Mouse (Mus musculus): ENCODE data around the gene Ddhd1. TPM values are rescaled to one million over a fixed set of nuclear protein-coding genes. Genes with fewer than 3 reads are reported as not detected.

Ddhd1 gene
- polyA plus RNA-seq, 1 experiment from 2014 or later = 4.7 TPM

DNA sequence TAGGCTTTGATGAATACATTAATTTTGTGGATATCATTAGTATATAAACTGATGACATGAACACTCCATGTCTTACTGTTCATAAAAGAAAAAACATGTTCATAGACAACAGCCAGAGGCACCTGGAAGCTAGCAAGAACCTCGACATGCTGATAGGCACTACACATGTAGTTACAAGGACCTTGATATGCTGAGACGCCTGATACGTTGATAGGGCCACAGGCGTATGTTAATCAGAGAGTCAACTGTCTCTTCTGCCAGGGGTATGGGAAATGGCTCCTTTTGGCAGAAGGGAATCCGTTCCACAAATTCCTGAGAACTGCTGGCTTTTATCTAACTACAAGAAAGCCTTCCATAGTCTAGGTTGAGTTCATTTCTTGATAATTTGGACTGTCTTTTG is 27.4 kb downstream of the Ddhd1 start:
- Histone ChIP-seq H3K4me2 (replicated peaks; ENCODE audit: low read depth, low read length) (no peak overlapping the region), H3K27me3 (ENCODE audit: insufficient read depth, low read length) (no peaks in the 10 kb centered on the region), H3K4me3 (ENCODE audit: low read length) (no peak overlapping the region), H3K4me1 (ENCODE audit: insufficient read depth, low read length) (no peaks in the 10 kb centered on the region), H3K27ac (ENCODE audit: low read length) (no peak overlapping the region), H3K9ac (replicated peaks; ENCODE audit: low read length) (no peak overlapping the region), H3K9me3 (ENCODE audit: low read length) (no peaks in the 10 kb centered on the region), H3K36me3 (ENCODE audit: insufficient read depth, low read length) (no peaks in the 10 kb centered on the region)
- 85% methylated on average over 5 of the region's 5 CpGs for WGBS
- ATAC-seq (ENCODE audit: low FRiP score, low TSS enrichment) = no peak

DNA sequence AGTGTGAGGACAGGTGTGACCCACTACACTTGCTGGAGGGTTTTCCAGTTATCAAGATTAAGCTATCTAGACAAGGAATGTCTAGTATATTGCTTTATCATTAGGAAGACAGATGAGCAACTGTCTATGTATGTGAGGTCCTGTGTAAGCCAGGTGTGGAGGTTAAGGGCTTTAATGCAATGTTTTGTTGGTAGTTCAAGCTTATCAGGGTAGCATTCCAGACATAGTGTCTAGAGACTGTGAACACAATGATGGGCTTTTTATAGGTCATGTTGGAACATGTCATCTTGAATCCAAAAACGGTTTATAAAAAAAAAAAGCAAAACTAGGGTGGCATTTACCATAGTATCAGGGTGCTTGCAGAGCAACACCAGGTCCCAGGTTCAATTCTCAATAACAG is 28.0 kb downstream of the Ddhd1 start:
- Histone ChIP-seq H3K27ac (ENCODE audit: low read length) (no peak overlapping the region), H3K4me3 (ENCODE audit: low read length) (no peak overlapping the region), H3K27me3 (ENCODE audit: insufficient read depth, low read length) (no peaks in the 10 kb centered on the region), H3K9me3 (ENCODE audit: low read length) (no peaks in the 10 kb centered on the region), H3K4me1 (ENCODE audit: insufficient read depth, low read length) (no peaks in the 10 kb centered on the region), H3K4me2 (replicated peaks; ENCODE audit: low read depth, low read length) (no peak overlapping the region), H3K9ac (replicated peaks; ENCODE audit: low read length) (no peak overlapping the region), H3K36me3 (ENCODE audit: insufficient read depth, low read length) (no peaks in the 10 kb centered on the region)
- WGBS = 85% methylated on average over 1 of the region's 1 CpGs
- ATAC-seq (ENCODE audit: low FRiP score, low TSS enrichment) = no peak

DNA sequence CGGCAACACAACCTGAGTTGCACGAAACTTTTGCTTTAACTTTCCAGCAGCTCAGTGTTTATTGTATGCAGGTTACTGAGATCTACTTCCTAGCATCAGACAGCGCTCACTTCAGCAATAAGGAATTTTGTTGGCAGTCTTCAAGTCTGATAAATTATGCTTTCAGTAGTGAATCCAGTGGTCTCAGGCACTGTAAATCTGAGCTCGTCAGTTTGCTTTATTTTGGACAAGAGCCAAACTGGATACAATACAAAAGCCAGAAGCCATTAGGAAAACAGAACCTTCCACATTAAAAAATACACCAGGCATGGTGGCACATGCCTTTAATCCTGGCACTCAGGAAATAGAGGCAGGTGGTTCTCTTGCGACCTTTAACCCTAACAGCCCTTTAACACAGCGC is 39.6 kb downstream of the Ddhd1 start:
- no peak overlapping the region for H3K4me2 ChIP-seq (replicated peaks; ENCODE audit: low read depth, low read length)
- no peak for ATAC-seq (ENCODE audit: low FRiP score, low TSS enrichment)
- no peak overlapping the region for H3K27ac ChIP-seq (ENCODE audit: low read length)
- H3K36me3 ChIP-seq (ENCODE audit: insufficient read depth, low read length) = peaks cover 16% of the 10 kb centered on the region; the same call in 1 of the 2 replicates
- no peak overlapping the region for H3K9ac ChIP-seq (replicated peaks; ENCODE audit: low read length)
- no peaks in the 10 kb centered on the region for H3K27me3 ChIP-seq (ENCODE audit: insufficient read depth, low read length)
- 42% methylated on average over 6 of the region's 6 CpGs for WGBS
- no peak overlapping the region for H3K4me3 ChIP-seq (ENCODE audit: low read length)
- no peaks in the 10 kb centered on the region for H3K9me3 ChIP-seq (ENCODE audit: low read length)
- H3K4me1 ChIP-seq (ENCODE audit: insufficient read depth, low read length) = peaks cover 12% of the 10 kb centered on the region

DNA sequence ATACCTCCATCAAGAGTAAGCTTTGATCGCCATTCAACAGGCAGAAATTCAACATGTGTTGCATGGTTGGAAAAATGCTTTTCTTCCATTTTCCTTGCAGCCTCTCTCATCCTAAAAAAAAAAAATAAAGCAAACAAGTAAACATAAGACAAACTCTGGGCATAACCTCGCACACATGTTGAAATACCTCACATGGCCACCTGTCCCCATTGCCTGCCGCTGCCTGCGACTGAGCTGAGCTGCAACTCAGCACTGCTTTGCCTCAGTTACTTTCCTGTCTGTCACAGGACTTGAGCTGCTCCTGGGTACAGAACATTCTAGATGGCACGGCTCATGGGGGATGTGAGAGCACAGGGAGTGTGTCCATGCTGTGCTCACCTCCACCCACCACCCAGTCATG is 41.4 kb downstream of the Ddhd1 start:
- Histone ChIP-seq H3K9me3 (ENCODE audit: low read length) (no peaks in the 10 kb centered on the region), H3K27me3 (ENCODE audit: insufficient read depth, low read length) (no peaks in the 10 kb centered on the region), H3K4me3 (ENCODE audit: low read length) (no peak overlapping the region), H3K27ac (ENCODE audit: low read length) (no peak overlapping the region), H3K4me1 (ENCODE audit: insufficient read depth, low read length) (peaks cover 12% of the 10 kb centered on the region), H3K36me3 (ENCODE audit: insufficient read depth, low read length) (peaks cover 19% of the 10 kb centered on the region; the same call in 1 of the 2 replicates), H3K9ac (replicated peaks; ENCODE audit: low read length) (no peak overlapping the region), H3K4me2 (replicated peaks; ENCODE audit: low read depth, low read length) (no peak overlapping the region)
- no peak for ATAC-seq (ENCODE audit: low FRiP score, low TSS enrichment)
- 98% methylated on average over 5 of the region's 5 CpGs for WGBS

DNA sequence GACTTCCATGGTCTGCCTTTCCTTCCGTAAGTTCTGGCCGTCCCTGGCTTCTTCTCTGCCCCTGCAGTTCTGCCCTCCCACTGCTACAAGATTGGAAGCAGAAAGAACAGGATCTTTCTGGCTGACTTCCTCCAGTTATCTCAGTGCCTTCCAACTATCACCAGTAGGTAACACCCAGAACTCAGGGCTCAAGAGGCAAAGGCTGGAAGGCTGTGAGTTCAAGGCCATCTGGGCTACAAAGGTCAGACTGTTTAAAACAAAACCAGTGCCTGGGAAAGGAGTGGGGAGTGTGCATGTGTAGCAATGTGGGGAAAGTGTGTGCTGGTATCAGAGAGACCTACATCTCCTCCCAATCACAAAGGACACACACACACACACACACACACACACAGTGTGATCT is 42.2 kb downstream of the Ddhd1 start:
- ATAC-seq (ENCODE audit: low FRiP score, low TSS enrichment) = no peak
- Histone ChIP-seq H3K9me3 (ENCODE audit: low read length) (no peaks in the 10 kb centered on the region), H3K4me3 (ENCODE audit: low read length) (no peak overlapping the region), H3K27ac (ENCODE audit: low read length) (no peak overlapping the region), H3K36me3 (ENCODE audit: insufficient read depth, low read length) (peaks cover 19% of the 10 kb centered on the region; the same call in 1 of the 2 replicates), H3K9ac (replicated peaks; ENCODE audit: low read length) (no peak overlapping the region), H3K27me3 (ENCODE audit: insufficient read depth, low read length) (no peaks in the 10 kb centered on the region), H3K4me1 (ENCODE audit: insufficient read depth, low read length) (peaks cover 12% of the 10 kb centered on the region), H3K4me2 (replicated peaks; ENCODE audit: low read depth, low read length) (no peak overlapping the region)
- WGBS = 83% methylated on average over 2 of the region's 2 CpGs

DNA sequence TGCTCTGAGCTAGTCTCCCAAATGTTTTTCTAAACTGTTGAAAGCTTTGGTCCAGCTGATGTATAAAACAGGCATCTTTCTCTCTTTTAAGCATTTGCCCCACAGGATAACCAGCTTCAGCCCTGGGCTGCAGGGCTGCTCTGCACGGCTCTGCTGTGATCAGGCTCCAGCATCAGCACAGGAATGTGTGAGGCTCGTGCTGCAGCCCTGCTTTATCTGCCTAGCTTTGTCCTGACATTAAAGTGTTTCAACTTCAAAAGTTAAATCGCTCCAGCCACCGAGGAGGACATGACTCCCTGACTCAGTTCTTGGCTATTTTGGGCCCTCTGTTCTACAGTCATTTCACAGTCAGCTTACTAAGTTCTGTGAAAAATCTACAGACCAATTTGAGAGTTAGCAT is 43.1 kb downstream of the Ddhd1 start:
- Histone ChIP-seq H3K9me3 (ENCODE audit: low read length) (no peaks in the 10 kb centered on the region), H3K4me1 (ENCODE audit: insufficient read depth, low read length) (peaks cover 12% of the 10 kb centered on the region), H3K27ac (ENCODE audit: low read length) (no peak overlapping the region), H3K9ac (replicated peaks; ENCODE audit: low read length) (no peak overlapping the region), H3K27me3 (ENCODE audit: insufficient read depth, low read length) (no peaks in the 10 kb centered on the region), H3K4me3 (ENCODE audit: low read length) (no peak overlapping the region), H3K36me3 (ENCODE audit: insufficient read depth, low read length) (peaks cover 23% of the 10 kb centered on the region; the same call in 1 of the 2 replicates), H3K4me2 (replicated peaks; ENCODE audit: low read depth, low read length) (no peak overlapping the region)
- ATAC-seq (ENCODE audit: low FRiP score, low TSS enrichment) = no peak
- WGBS = 58% methylated on average over 4 of the region's 4 CpGs

DNA sequence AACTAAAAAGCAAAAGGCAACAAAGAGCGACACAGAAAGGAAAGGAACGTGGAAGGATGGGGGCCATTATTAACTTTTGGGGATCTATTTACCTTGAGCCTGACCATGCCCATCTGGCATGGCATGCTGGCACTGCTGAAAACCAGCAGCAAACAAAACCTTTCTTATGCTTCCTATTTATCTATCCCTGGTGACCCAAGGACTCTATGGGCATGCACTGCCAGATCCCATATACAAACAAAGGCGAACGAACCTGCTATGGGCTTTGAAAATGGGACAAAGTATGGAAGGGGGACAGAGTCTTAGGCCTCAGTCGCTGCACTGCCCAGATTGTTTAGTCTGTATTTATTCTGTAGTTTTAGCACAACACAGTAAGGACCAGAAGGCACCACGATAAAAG is 43.5 kb downstream of the Ddhd1 start:
- 92% methylated on average over 6 of the region's 6 CpGs for WGBS
- no peaks in the 10 kb centered on the region for H3K9me3 ChIP-seq (ENCODE audit: low read length)
- H3K4me2 ChIP-seq (replicated peaks; ENCODE audit: low read depth, low read length) = no peak overlapping the region

DNA sequence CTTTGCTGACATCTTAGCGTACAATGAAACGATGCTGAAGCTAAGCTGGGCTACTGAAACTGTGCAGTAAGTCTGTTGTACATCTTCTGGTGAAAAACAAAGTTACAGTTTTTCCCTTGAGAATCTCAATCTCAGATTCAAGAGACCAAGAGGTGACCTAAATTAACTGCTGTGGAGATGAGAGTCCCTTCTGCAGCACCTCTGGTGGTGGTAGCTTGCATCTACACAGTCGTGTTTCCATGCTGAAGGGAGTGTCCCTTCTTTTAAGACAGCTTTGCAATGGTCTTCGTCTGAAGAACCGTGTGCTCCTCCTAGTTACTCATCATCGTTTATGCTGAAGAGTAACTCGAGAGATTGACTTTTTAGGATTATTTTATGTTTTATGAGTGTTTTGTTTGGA is 46.3 kb downstream of the Ddhd1 start:
- Histone ChIP-seq H3K4me3 (ENCODE audit: low read length) (no peak overlapping the region), H3K9ac (replicated peaks; ENCODE audit: low read length) (no peak overlapping the region), H3K27me3 (ENCODE audit: insufficient read depth, low read length) (no peaks in the 10 kb centered on the region), H3K4me2 (replicated peaks; ENCODE audit: low read depth, low read length) (no peak overlapping the region), H3K36me3 (ENCODE audit: insufficient read depth, low read length) (peaks cover 28% of the 10 kb centered on the region; the same call in 1 of the 2 replicates), H3K4me1 (ENCODE audit: insufficient read depth, low read length) (no peaks in the 10 kb centered on the region), H3K9me3 (ENCODE audit: low read length) (no peaks in the 10 kb centered on the region), H3K27ac (ENCODE audit: low read length) (no peak overlapping the region)
- ATAC-seq (ENCODE audit: low FRiP score, low TSS enrichment) = no peak
- 84% methylated on average over 7 of the region's 7 CpGs for WGBS

More for the DNA sequence above, 43.5 kb downstream of the Ddhd1 start:
- Histone ChIP-seq H3K9ac (replicated peaks; ENCODE audit: low read length) (no peak overlapping the region), H3K36me3 (ENCODE audit: insufficient read depth, low read length) (peaks cover 25% of the 10 kb centered on the region; the same call in 1 of the 2 replicates), H3K27ac (ENCODE audit: low read length) (no peak overlapping the region), H3K4me3 (ENCODE audit: low read length) (no peak overlapping the region), H3K4me1 (ENCODE audit: insufficient read depth, low read length) (peaks cover 12% of the 10 kb centered on the region), H3K27me3 (ENCODE audit: insufficient read depth, low read length) (no peaks in the 10 kb centered on the region)
- no peak for ATAC-seq (ENCODE audit: low FRiP score, low TSS enrichment)

DNA sequence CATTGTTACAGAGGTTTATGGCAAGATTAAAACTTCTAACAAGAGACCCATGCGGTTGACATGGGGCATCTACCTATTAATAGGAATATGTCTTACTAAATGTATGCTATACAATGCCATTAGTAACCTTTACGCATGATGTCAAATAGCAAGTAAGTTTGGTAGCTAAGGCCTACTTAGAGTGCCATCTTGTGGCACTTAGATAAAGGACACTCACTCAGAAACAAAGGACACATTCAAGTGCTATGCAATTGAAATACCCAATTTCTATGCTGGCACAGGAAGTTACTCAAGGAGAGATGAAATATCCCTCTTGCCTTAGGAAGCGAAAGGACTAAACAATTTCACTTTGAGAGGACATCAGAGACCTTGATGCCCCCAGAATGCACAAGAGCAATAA is 55.9 kb downstream of the Ddhd1 start:
- Histone ChIP-seq H3K9me3 (ENCODE audit: low read length) (no peaks in the 10 kb centered on the region), H3K4me3 (ENCODE audit: low read length) (no peak overlapping the region), H3K4me1 (ENCODE audit: insufficient read depth, low read length) (no peaks in the 10 kb centered on the region), H3K9ac (replicated peaks; ENCODE audit: low read length) (no peak overlapping the region), H3K36me3 (ENCODE audit: insufficient read depth, low read length) (peaks cover 8% of the 10 kb centered on the region; the same call in 1 of the 2 replicates), H3K27ac (ENCODE audit: low read length) (no peak overlapping the region), H3K27me3 (ENCODE audit: insufficient read depth, low read length) (no peaks in the 10 kb centered on the region), H3K4me2 (replicated peaks; ENCODE audit: low read depth, low read length) (no peak overlapping the region)
- no peak for ATAC-seq (ENCODE audit: low FRiP score, low TSS enrichment)
- WGBS = 59% methylated on average over 3 of the region's 3 CpGs

DNA sequence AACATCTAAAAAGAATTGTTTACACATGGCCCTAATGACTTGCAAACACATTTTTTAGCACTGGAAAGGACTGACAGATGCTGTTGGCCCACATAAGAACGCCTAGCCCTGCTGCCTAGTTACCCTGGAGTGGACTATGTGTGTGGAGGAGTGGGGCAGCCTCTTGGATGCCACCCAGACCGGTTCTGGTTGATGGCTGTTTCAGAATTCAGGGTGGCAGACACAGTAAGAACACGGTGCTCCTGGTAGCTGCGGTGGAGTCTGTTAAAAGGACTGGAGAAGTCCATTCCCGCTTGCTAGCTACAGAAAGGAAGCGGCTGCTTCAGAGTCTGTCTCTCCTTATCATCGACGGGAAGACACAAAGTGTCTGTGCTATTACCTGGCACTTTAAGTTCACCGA is 57.4 kb downstream of the Ddhd1 start:
- Histone ChIP-seq H3K9me3 (ENCODE audit: low read length) (no peaks in the 10 kb centered on the region), H3K9ac (replicated peaks; ENCODE audit: low read length) (no peak overlapping the region), H3K4me3 (ENCODE audit: low read length) (no peak overlapping the region), H3K4me2 (replicated peaks; ENCODE audit: low read depth, low read length) (no peak overlapping the region), H3K27ac (ENCODE audit: low read length) (no peak overlapping the region), H3K4me1 (ENCODE audit: insufficient read depth, low read length) (no peaks in the 10 kb centered on the region), H3K36me3 (ENCODE audit: insufficient read depth, low read length) (peaks cover 8% of the 10 kb centered on the region; the same call in 1 of the 2 replicates), H3K27me3 (ENCODE audit: insufficient read depth, low read length) (no peaks in the 10 kb centered on the region)
- no peak for ATAC-seq (ENCODE audit: low FRiP score, low TSS enrichment)
- 89% methylated on average over 9 of the region's 9 CpGs for WGBS

Measured in kidney, embryonic 16.5 days (tissue).